Mouse (Mus musculus) embryonic facial prominence, embryonic 11.5 days (tissue): ENCODE results near the gene Adcy1. TPM values are rescaled to one million over a fixed set of nuclear protein-coding genes. Genes with fewer than 3 reads are reported as not detected.

Source experiments
- ATAC-seq: fragments of 200-750 bp; cut with Nextera tagmentation; replicated peaks from 2 replicates; pipeline ENCODE4 v1.8.0; 2017; ENCODE audit warnings: low read depth; ENCODE audit not compliant: insufficient number of reproducible peaks, low FRiP score, low TSS enrichment
- DNase-seq: peaks from one replicate; pipeline ENCODE4 v3.0.0-alpha.2; 2015; ENCODE audit warnings: low spot score
- H3K27ac ChIP-seq: fragments of 300-500 bp; sonication (generic); replicated peaks from 2 replicates; pipeline ENCODE4 v1.5.1; 2014; ENCODE audit warnings: mild to moderate bottlenecking, low read depth, low read length, control low read depth
- H3K27me3 ChIP-seq: fragments of 300-500 bp; sonication (generic); 2 replicates; pipeline ENCODE4 v1.6.1; 2014; ENCODE audit warnings: mild to moderate bottlenecking, low read length, moderate library complexity, mixed read lengths; ENCODE audit not compliant: control insufficient read depth, insufficient read depth
- H3K36me3 ChIP-seq: fragments of 300-500 bp; sonication (generic); replicated peaks from 2 replicates; pipeline ENCODE4 v1.6.1; 2014; ENCODE audit warnings: low read depth, mild to moderate bottlenecking, low read length, moderate library complexity, mixed read lengths; ENCODE audit not compliant: control insufficient read depth, insufficient read depth
- H3K4me1 ChIP-seq: fragments of 300-500 bp; sonication (generic); 2 replicates; pipeline ENCODE4 v1.6.1; 2014; ENCODE audit warnings: low read length, mixed read lengths; ENCODE audit not compliant: control insufficient read depth, insufficient read depth
- H3K4me2 ChIP-seq: fragments of 300-500 bp; sonication (generic); 2 replicates; pipeline ENCODE4 v1.6.1; 2014; ENCODE audit warnings: low read depth, mild to moderate bottlenecking, control low read depth, low read length, moderate library complexity
- H3K4me3 ChIP-seq: fragments of 300-500 bp; sonication (generic); 2 replicates; pipeline ENCODE4 v1.5.1; 2014; ENCODE audit warnings: low read depth, low read length, control low read depth
- H3K9ac ChIP-seq: fragments of 300-500 bp; sonication (generic); replicated peaks from 2 replicates; pipeline ENCODE4 v1.6.1; 2014; ENCODE audit warnings: mild to moderate bottlenecking, control low read depth, low read length
- H3K9me3 ChIP-seq: fragments of 300-500 bp; sonication (generic); replicated peaks from 2 replicates; pipeline ENCODE4 v1.6.1; 2016; ENCODE audit warnings: mild to moderate bottlenecking, low read length, inconsistent platforms, mixed read lengths; ENCODE audit not compliant: control insufficient read depth
- WGBS: fragments of 180-500 bp; shearing (Covaris S2); extraction: QIAGEN DNeasy Blood & Tissue Kit; methylation state at CpG from one replicate; pipeline ENCODE4 v1.1.7; 2014; 5-methylcytosine and 5-hydroxymethylcytosine counted together
- polyA plus RNA-seq: library from polyadenylated mRNA; unstranded; fragments of >200 nt; fragmentation: Nextera tagmentation; extraction: Ambion mirVana; gene quantifications from 2 replicates; pipeline ENCODE4 v1.2.1, GENCODE M21; 2014

The Adcy1 gene
- polyA plus RNA-seq, 1 experiment from 2014 or later = 1.3 TPM

- Histone ChIP-seq H3K4me3 (no peak overlapping the region), H3K4me1 (no peaks in the 10 kb centered on the region), H3K9me3 (no peaks in the 10 kb centered on the region), H3K36me3 (no peaks in the 10 kb centered on the region), H3K27ac (no peak overlapping the region), H3K9ac (no peak overlapping the region), H3K4me2 (no peak overlapping the region), H3K27me3 (no peaks in the 10 kb centered on the region)
- no peak for ATAC-seq
- 79% methylated on average over 9 of the region's 9 CpGs for WGBS
- DNase-seq = no peak
Observed at GRCm38 (mm10) chr11:7193134-7193533, 129.8 kb downstream of the Adcy1 start.

- ATAC-seq = no peak
- Histone ChIP-seq H3K4me2 (no peak overlapping the region), H3K27ac (no peak overlapping the region), H3K4me1 (no peaks in the 10 kb centered on the region), H3K4me3 (no peak overlapping the region), H3K9me3 (no peaks in the 10 kb centered on the region), H3K9ac (no peak overlapping the region), H3K27me3 (no peaks in the 10 kb centered on the region), H3K36me3 (no peaks in the 10 kb centered on the region)
- DNase-seq = no peak
- WGBS = 94% methylated on average over 10 of the region's 10 CpGs
Observed at GRCm38 (mm10) chr11:7194432-7195311, 131.4 kb downstream of the Adcy1 start.

- WGBS = 90% methylated on average over 4 of the region's 4 CpGs
- H3K9ac ChIP-seq = no peak overlapping the region
- no peaks in the 10 kb centered on the region for H3K4me1 ChIP-seq
- H3K27me3 ChIP-seq = no peaks in the 10 kb centered on the region
- no peak overlapping the region for H3K4me2 ChIP-seq
- H3K4me3 ChIP-seq = no peak overlapping the region
- DNase-seq (no peak), ATAC-seq (no peak)
- H3K36me3 ChIP-seq = no peaks in the 10 kb centered on the region
- no peak overlapping the region for H3K27ac ChIP-seq
- no peaks in the 10 kb centered on the region for H3K9me3 ChIP-seq
Observed at GRCm38 (mm10) chr11:7195312-7195685, 132.0 kb downstream of the Adcy1 start.

DNA sequence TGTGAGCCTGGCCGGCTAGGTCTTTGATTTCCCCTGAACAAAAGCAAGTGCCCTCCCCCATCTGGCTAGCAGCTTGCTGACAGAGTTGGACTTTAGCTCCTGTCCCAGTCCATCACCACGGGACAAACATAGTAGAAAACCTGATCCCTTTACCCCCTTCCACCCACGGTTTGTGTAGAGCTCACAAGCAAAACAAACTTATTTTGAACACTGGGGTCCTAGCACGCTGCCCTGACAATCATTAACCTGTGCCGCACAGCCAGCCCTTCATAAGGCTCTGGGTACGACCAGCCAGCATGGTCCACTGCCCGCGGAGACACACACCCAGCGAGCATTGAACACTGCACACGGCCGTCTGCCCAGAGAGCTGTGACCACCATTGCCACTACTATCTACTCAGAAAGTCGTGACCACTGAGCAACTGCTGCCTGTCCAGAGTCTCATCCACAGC is 134.2 kb downstream of the Adcy1 start, which contains the start of gene Igfbp1:
Gene Igfbp1 (plus strand): TSS at position 292 of the 451 bp plus-strand sequence.
- 0 out of 2 replicates have a peak, but pooled peaks have one; percentile 19 for ATAC-seq
- 49% methylated on average over 12 of the region's 12 CpGs for WGBS

DNA sequence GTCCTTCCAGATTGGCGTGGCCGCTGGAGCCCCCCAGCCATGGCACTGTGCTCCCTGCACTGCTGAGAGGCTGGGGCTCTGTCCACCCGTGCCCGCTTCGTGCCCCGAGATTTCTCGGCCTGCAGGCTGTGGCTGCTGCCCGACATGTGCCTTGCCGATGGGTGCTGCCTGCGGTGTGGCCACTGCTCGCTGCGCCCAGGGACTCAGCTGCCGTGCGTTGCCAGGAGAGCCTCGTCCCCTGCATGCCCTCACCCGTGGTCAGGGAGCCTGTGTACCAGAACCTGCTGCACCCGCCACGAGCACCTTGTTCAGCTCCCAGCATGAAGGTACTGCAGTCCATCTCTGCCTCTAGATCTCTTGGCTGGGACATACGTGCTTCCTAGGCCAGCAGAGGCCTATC is 134.7 kb downstream of the Adcy1 start:
- WGBS = 91% methylated on average over 19 of the region's 19 CpGs
- no peaks in the 10 kb centered on the region for H3K4me1 ChIP-seq
- DNase-seq (no peak), ATAC-seq (0 out of 2 replicates have a peak, but pooled peaks have one; percentile 19)
- no peak overlapping the region for H3K4me3 ChIP-seq
- H3K9me3 ChIP-seq = no peaks in the 10 kb centered on the region
- H3K27me3 ChIP-seq = no peaks in the 10 kb centered on the region
- H3K4me2 ChIP-seq = no peak overlapping the region
- H3K36me3 ChIP-seq = no peaks in the 10 kb centered on the region
- no peak overlapping the region for H3K27ac ChIP-seq
- H3K9ac ChIP-seq = no peak overlapping the region

More for the DNA sequence above, 134.2 kb downstream of the Adcy1 start, which contains the start of gene Igfbp1:
- DNase-seq = no peak
- Histone ChIP-seq H3K27ac (no peak within 1 kb of the TSS), H3K9me3 (no peaks in the 10 kb centered on the region), H3K9ac (no peak within 1 kb of the TSS), H3K4me2 (no peak within 1 kb of the TSS), H3K4me3 (no peak within 1 kb of the TSS), H3K27me3 (no peaks in the 10 kb centered on the region), H3K4me1 (no peaks in the 10 kb centered on the region), H3K36me3 (no peaks in the 10 kb centered on the region)

GRCm38 (mm10) chr11:7198481-7199256 is 135.4 kb downstream of the Adcy1 start:
- Histone ChIP-seq H3K4me1 (no peaks in the 10 kb centered on the region), H3K36me3 (no peaks in the 10 kb centered on the region), H3K4me2 (no peak overlapping the region), H3K4me3 (no peak overlapping the region), H3K27ac (no peak overlapping the region), H3K9me3 (no peaks in the 10 kb centered on the region), H3K9ac (no peak overlapping the region), H3K27me3 (no peaks in the 10 kb centered on the region)
- no peak for DNase-seq
- ATAC-seq = no peak; the same call in 1 of the 2 replicates
- WGBS = 72% methylated on average over 10 of the region's 10 CpGs

DNA sequence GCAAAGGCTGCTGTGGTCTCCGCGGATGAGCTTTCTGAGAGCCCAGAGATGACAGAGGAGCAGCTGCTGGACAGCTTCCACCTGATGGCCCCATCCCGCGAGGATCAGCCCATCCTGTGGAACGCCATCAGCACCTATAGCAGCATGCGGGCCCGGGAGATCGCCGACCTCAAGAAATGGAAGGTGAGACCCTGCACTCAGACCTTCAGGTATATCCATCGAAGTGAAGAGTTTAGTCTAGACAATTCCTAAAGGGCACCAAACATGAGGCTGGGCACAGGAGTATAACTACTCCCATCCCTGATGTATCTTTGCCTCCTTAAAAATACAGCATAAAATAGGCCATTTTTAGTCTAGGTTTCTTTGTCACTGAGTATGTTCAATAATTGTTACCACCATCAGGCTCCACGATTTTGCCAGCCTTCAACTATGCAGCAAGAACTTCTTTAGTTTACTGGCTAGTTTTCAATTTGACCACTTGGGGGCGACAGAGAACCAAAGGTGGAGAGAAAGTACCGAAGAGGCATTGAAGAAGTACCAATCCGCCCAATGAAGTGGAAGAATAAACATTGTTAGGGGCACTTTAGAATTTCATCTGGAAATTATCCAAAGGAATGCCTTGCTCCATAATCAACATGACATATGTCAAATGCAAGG is 136.6 kb downstream of the Adcy1 start:
- no peak overlapping the region for H3K9ac ChIP-seq
- ATAC-seq (no peak), DNase-seq (peak; percentile 83)
- no peak overlapping the region for H3K27ac ChIP-seq
- 55% methylated on average over 14 of the region's 14 CpGs for WGBS
- H3K27me3 ChIP-seq = no peaks in the 10 kb centered on the region
- H3K4me3 ChIP-seq = no peak overlapping the region
- H3K36me3 ChIP-seq = no peaks in the 10 kb centered on the region
- H3K4me1 ChIP-seq = no peaks in the 10 kb centered on the region
- no peak overlapping the region for H3K4me2 ChIP-seq
- H3K9me3 ChIP-seq = no peaks in the 10 kb centered on the region
